Mouse (Mus musculus): ENCODE results near the gene Abhd10.

- TF ChIP-seq CTCF (IDR thresholded peaks at IDR 0.05; ENCODE audit: insufficient read depth, low read depth, low read length), result no peak
- no peak for TF ChIP-seq POLR2A (IDR thresholded peaks at IDR 0.05; ENCODE audit: insufficient read depth, low read depth, low read length)
Measured at GRCm38 (mm10) chr16:45743591-45744144, 913 bp upstream of the Abhd10 start.
